Comparison of ENCODE assay signal across 25 mouse cellular contexts in genomic region chr5:140173181-140173580, GRCm38 (mm10).
DNase-seq lines count a peak whose midpoint lies in the region; ATAC-seq and TF ChIP-seq lines count a peak whose summit lies in the region.
"Had no signal": no experiment of that assay in that cellular context is flagged by ENCODE, and none has a peak within 500 bp of the region (broad histone marks: within the 10 kb centered on the region; RNA-seq: fewer than 3 reads in every experiment).

No protein-coding gene starts in this region.

- H3K9me3 ChIP-seq in midbrain, embryonic 11.5 days (ENCODE audit: control insufficient read depth, low read length): no peaks in the 10 kb centered on the region
- H3K9me3 ChIP-seq in midbrain, embryonic 15.5 days: no peaks in the 10 kb centered on the region
- H3K9me3 ChIP-seq: embryonic facial prominence, embryonic 10.5 days; embryonic facial prominence, embryonic 12.5 days; forebrain, embryonic 10.5 days; G1E had no signal

- DNase-seq in liver, adult 2 months (ENCODE audit: extremely low read depth, low read depth, low spot score): peak; percentile 13
- DNase-seq in liver: no peak
- peak; percentile 23 for DNase-seq in midbrain, embryonic 11.5 days (ENCODE audit: low spot score, missing footprints)
- peak; percentile 56 for DNase-seq in fat pad, adult 2 months (ENCODE audit: extremely low read depth, low read depth, low spot score)
- no peak for DNase-seq in retina, embryonic 14.5 days (ENCODE audit: low spot score)
- DNase-seq in kidney, adult 2 months: no peak
- DNase-seq: adrenal gland, adult 8-10 months; adrenal gland, postnatal 14 days; adrenal gland, postnatal 36 days; B cell, adult 2 months; cerebellum, adult 11-12 months; cerebellum, adult 2 months; cerebellum, adult 9-10 months; cerebellum, postnatal 10 days; cerebellum, postnatal 25 days had no signal

- H3K4me3 ChIP-seq in liver, adult 2 months (ENCODE audit: insufficient read depth, low read depth, low read length): no peak overlapping the region
- H3K4me3 ChIP-seq in midbrain, embryonic 11.5 days (ENCODE audit: low read depth, low read length): no peak overlapping the region
- no peak overlapping the region for H3K4me3 ChIP-seq in midbrain, embryonic 15.5 days
- H3K4me3 ChIP-seq in kidney, adult 2 months (ENCODE audit: insufficient read depth, low read depth, low read length): no peak overlapping the region
- H3K4me3 ChIP-seq: embryonic facial prominence, embryonic 10.5 days; embryonic facial prominence, embryonic 12.5 days; forebrain, embryonic 10.5 days had no signal

- no peaks in the 10 kb centered on the region for H3K27me3 ChIP-seq in liver, adult 2 months (ENCODE audit: control insufficient read depth, insufficient read depth, low read length)
- no peaks in the 10 kb centered on the region for H3K27me3 ChIP-seq in midbrain, embryonic 11.5 days (ENCODE audit: control insufficient read depth, insufficient read depth, low read length)
- no peaks in the 10 kb centered on the region for H3K27me3 ChIP-seq in midbrain, embryonic 15.5 days (replicated peaks)
- no peaks in the 10 kb centered on the region for H3K27me3 ChIP-seq in kidney, adult 2 months (replicated peaks; ENCODE audit: control insufficient read depth, insufficient read depth, low read length)
- H3K27me3 ChIP-seq: CH12.LX; embryonic facial prominence, embryonic 12.5 days; Patski had no signal

- no peak overlapping the region for H3K9ac ChIP-seq in liver, adult 2 months (ENCODE audit: low read depth, low read length)
- no peak overlapping the region for H3K9ac ChIP-seq in midbrain, embryonic 11.5 days (ENCODE audit: low read length)
- no peak overlapping the region for H3K9ac ChIP-seq in midbrain, embryonic 15.5 days
- H3K9ac ChIP-seq: embryonic facial prominence, embryonic 12.5 days had no signal

- peaks cover 7% of the 10 kb centered on the region for H3K4me1 ChIP-seq in liver, adult 2 months (ENCODE audit: control insufficient read depth, insufficient read depth, low read length)
- peaks cover 15% of the 10 kb centered on the region for H3K4me1 ChIP-seq in midbrain, embryonic 11.5 days (ENCODE audit: control insufficient read depth, insufficient read depth, low read length)
- H3K4me1 ChIP-seq in midbrain, embryonic 15.5 days: peaks cover 34% of the 10 kb centered on the region
- no peaks in the 10 kb centered on the region for H3K4me1 ChIP-seq in kidney, adult 2 months (ENCODE audit: control insufficient read depth, insufficient read depth, low read length)

- no peak for ATAC-seq in midbrain, embryonic 11.5 days (ENCODE audit: low FRiP score)
- no peak for ATAC-seq in midbrain, embryonic 15.5 days (replicated peaks)
- ATAC-seq: activated CD4-positive, CD25-positive, alpha-beta regulatory T cell, adult 4 months; CD4-positive, CD25-positive, alpha-beta regulatory T cell, adult 4 months; forebrain, embryonic 14.5 days; Patski had no signal

- no peak for TF ChIP-seq CTCF in liver, adult 2 months (IDR thresholded peaks at IDR 0.05; ENCODE audit: low read depth, low read length)
- no peak for TF ChIP-seq CTCF in kidney, adult 2 months (conservative IDR thresholded peaks at IDR 0.05; ENCODE audit: insufficient read depth, insufficient read length, low read depth, low read length)

- no peak for TF ChIP-seq POLR2A in liver, adult 2 months (IDR thresholded peaks at IDR 0.05; ENCODE audit: extremely low read depth, insufficient read depth, low read length)
- no peak for TF ChIP-seq POLR2A in kidney, adult 2 months (IDR thresholded peaks at IDR 0.05; ENCODE audit: low read depth, low read length)

- H3K36me3 ChIP-seq in liver, adult 2 months (ENCODE audit: control insufficient read depth, insufficient read depth, low read length): no peaks in the 10 kb centered on the region
- H3K36me3 ChIP-seq in midbrain, embryonic 11.5 days (ENCODE audit: control insufficient read depth, insufficient read depth, low read length): no peaks in the 10 kb centered on the region
- no peaks in the 10 kb centered on the region for H3K36me3 ChIP-seq in midbrain, embryonic 15.5 days (replicated peaks)
- H3K36me3 ChIP-seq in kidney, adult 2 months (ENCODE audit: control insufficient read depth, insufficient read depth, low read length): no peaks in the 10 kb centered on the region
- H3K36me3 ChIP-seq: embryonic facial prominence, embryonic 10.5 days; embryonic facial prominence, embryonic 12.5 days; forebrain, embryonic 10.5 days had no signal

- WGBS in liver, adult 2 months: 76% methylated on average over 4 of the region's 4 CpGs
- WGBS in midbrain, embryonic 11.5 days: 80% methylated on average over 4 of the region's 4 CpGs
- whole genome bisulfite sequencing in midbrain, embryonic 15.5 days: 80% methylated on average over 4 of the region's 4 CpGs
- WGBS in kidney, adult 2 months: 90% methylated on average over 4 of the region's 4 CpGs

- H3K27ac ChIP-seq in liver, adult 2 months (replicated peaks; ENCODE audit: insufficient read depth, low read depth, low read length): no peak overlapping the region
- H3K27ac ChIP-seq in midbrain, embryonic 11.5 days (ENCODE audit: low read depth, low read length): no peak overlapping the region
- H3K27ac ChIP-seq in midbrain, embryonic 15.5 days: no peak overlapping the region
- no peak overlapping the region for H3K27ac ChIP-seq in kidney, adult 2 months (ENCODE audit: insufficient read depth, low read depth, low read length)
- H3K27ac ChIP-seq: embryonic facial prominence, embryonic 10.5 days; embryonic facial prominence, embryonic 12.5 days had no signal

- H3K79me2 ChIP-seq in liver, adult 2 months (ENCODE audit: control insufficient read depth, insufficient read depth, low read length): peaks cover 14% of the 10 kb centered on the region; the same call in 1 of the 2 replicates

- H3K4me2 ChIP-seq in midbrain, embryonic 11.5 days: no peak overlapping the region
- no peak overlapping the region for H3K4me2 ChIP-seq in midbrain, embryonic 15.5 days
- H3K4me2 ChIP-seq: embryonic facial prominence, embryonic 12.5 days had no signal

Comparison
In these comparisons a context has a peak if more than half of its experiments do, and no peak if none do; other contexts are left out.
1. DNase-seq: peak in liver, adult 2 months (single experiment), midbrain, embryonic 11.5 days (single experiment) and fat pad, adult 2 months (single experiment); none in liver (single experiment), retina, embryonic 14.5 days (single experiment) and kidney, adult 2 months (single experiment).